Mouse (Mus musculus) A20 (cell line): ENCODE results near the gene Acvrl1.

Source experiments
- DNase-seq: peaks from one replicate; pipeline ENCODE4 v3.0.0-alpha.2; 2011; ENCODE audit warnings: low read depth, low spot score

Acvrl1 gene

DNA sequence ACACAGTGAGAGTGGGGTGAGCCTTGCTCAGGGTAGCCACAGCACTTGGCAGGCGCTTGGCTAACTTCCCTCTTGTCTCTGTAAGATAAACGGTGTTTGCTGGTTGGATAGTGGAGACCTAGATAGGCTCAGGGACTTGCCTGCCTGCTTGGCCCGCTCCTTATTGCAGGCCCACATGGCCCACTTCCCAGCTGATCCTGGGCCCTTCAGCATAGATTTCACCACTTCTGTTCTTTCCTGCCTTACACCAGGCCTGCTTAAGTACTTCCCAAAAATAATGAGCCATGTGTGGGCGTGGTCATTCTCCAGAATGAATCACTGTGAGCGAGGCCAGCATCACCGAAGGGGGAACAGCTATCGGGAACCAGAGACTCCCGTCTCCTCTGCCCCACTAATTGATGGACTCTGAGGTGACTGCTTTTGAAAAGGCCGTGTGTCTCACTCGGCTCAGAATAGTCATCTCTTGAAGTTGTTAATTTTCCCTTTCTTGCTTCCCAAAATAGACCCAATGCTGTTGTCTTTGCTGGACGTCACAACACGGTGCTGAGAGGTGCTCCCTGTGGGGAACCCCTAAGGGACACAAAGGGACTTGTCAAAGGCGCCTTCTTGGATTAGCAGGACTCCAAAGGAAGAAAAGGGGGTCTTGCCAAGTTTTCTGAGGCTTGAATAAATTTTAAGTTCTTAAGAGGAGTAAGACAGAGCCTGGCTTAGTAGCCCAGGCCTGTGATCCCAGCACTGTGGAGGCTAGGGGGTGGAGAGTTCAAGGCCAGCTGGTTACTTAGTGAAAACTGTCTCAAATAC lies 63.3 kb downstream of the Acvrl1 start:
- DNase-seq: no peak

DNA sequence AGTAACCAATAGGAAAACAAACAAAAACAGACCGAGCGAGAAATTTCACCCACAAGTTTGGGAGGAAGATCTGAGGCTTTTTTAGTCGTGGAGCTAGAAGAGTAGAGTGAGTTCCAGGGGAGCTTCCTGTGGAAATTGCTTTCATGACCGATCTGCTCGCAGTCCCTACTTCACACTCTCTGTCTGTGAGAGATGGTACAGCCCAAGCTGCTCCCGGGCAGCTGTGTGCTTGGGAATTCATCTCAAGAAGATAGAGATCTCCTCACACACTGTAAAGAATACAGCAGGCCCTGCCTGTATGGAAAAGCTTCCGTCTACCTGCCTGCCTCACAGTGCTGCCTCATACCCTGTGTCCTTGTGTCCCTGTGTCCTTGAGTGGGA lies 63.9 kb downstream of the Acvrl1 start:
- DNase-seq: no peak

DNA sequence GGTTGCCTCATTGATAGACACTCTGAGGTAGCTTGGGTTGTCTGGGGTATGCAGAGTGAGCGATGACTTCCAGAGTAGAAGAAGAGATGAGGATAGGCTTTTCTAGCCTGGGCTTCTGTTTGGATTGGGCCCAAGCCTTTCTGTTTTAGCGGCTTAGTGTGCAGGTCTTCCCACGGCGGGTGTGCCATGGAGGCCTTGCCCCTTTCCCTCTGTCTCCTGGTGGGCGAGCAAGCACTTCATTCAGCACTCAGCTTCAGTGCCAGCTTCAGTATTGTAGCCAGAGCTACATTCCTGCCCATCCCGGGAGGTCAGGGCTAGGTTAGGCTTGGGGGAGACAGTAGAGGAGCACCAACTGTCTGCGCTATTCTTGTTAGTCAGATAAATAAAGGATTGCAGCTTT lies 64.3 kb downstream of the Acvrl1 start:
- no peak for DNase-seq

DNA sequence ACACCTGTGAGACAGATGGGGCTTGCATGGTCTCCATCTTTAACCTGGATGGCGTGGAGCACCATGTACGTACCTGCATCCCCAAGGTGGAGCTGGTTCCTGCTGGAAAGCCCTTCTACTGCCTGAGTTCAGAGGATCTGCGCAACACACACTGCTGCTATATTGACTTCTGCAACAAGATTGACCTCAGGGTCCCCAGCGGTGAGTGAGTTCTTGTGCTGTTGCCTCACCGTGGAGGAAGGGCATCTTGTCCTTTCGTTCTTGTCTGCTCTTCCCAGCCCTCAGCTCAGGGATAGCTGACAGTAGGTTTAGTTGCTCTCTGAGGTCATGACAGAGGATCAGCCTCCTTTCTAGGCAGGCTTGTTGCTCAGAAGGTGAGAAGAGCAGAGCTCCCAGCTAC lies 65.6 kb downstream of the Acvrl1 start:
- no peak for DNase-seq
